10 mouse cellular contexts compared by ENCODE assay signal in the genomic region with DNA sequence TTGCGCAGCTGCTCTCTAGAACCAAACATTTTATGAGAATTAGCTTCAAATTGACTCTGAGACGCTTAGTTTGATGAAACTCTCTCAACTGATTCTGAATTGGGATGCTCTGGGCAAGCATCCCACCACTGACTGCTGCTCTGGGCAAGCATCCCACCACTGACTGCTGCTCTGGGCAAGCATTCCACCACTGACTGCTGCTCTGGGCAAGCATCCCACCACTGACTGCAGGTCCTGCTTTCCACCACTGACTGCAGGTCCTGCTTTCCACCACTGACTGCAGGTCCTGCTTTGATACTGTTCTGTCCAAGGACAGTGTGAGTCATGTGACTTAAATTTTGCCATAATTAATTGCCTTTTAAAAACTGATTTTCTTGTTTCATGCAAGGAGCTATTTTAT.
DNase-seq lines count a peak whose midpoint lies in the region; ATAC-seq and TF ChIP-seq lines count a peak whose summit lies in the region.
"Had no signal": no experiment of that assay in that cellular context is flagged by ENCODE, and none has a peak within 500 bp of the region (broad histone marks: within the 10 kb centered on the region; RNA-seq: fewer than 3 reads in every experiment).

No protein-coding gene starts in this region.

- no peak for TF ChIP-seq CTCF in lung, embryonic 14.5 days (IDR thresholded peaks at IDR 0.05; ENCODE audit: low read depth)

- WGBS in heart, embryonic 12.5 days = 79% methylated on average over 2 of the region's 2 CpGs
- WGBS in lung, embryonic 14.5 days = 76% methylated on average over 2 of the region's 2 CpGs

- H3K4me3 ChIP-seq in heart, embryonic 12.5 days = no peak overlapping the region
- no peak overlapping the region for H3K4me3 ChIP-seq in lung, embryonic 14.5 days (ENCODE audit: low read depth, low read length)
- H3K4me3 ChIP-seq: midbrain, embryonic 13.5 days; neural tube, embryonic 12.5 days had no signal

- no peak for ATAC-seq in heart, embryonic 12.5 days (ENCODE audit: insufficient number of reproducible peaks, low FRiP score)
- ATAC-seq in lung, embryonic 14.5 days (ENCODE audit: insufficient read depth) = peak; percentile 54; the same call in 1 of the 2 replicates
- ATAC-seq: liver, postnatal 0 days; midbrain, embryonic 13.5 days had no signal

- no peak overlapping the region for H3K27ac ChIP-seq in heart, embryonic 12.5 days (ENCODE audit: poor library complexity, severe bottlenecking)
- H3K27ac ChIP-seq in lung, embryonic 14.5 days (ENCODE audit: low read depth) = no peak overlapping the region
- H3K27ac ChIP-seq: midbrain, embryonic 13.5 days; neural tube, embryonic 12.5 days had no signal

- H3K4me1 ChIP-seq in heart, embryonic 12.5 days (replicated peaks) = 0 out of 2 replicates have a peak, but pooled peaks cover 3% of the 10 kb centered on the region
- H3K4me1 ChIP-seq in lung, embryonic 14.5 days (ENCODE audit: insufficient read depth) = 0 out of 2 replicates have a peak, but pooled peaks cover 3% of the 10 kb centered on the region
- H3K4me1 ChIP-seq: midbrain, embryonic 13.5 days; neural tube, embryonic 12.5 days had no signal

- H3K4me2 ChIP-seq in heart, embryonic 12.5 days = no peak overlapping the region
- no peak overlapping the region for H3K4me2 ChIP-seq in lung, embryonic 14.5 days
- H3K4me2 ChIP-seq: midbrain, embryonic 13.5 days; neural tube, embryonic 12.5 days had no signal

- DNase-seq in heart, adult 8-10 months (ENCODE audit: low spot score) = peak; percentile 3
- peak; percentile 50 for DNase-seq in lung, embryonic 14.5 days
- no peak for DNase-seq in lung, postnatal 36 days
- DNase-seq in fibroblast of lung, adult 2 months (ENCODE audit: low read depth) = peak; percentile 41
- peak; percentile 45 for DNase-seq in gastrocnemius, postnatal 25 days
- no peak for DNase-seq in kidney, adult 18-20 months
- DNase-seq: liver, postnatal 0 days had no signal

- H3K36me3 ChIP-seq in heart, embryonic 12.5 days = no peaks in the 10 kb centered on the region
- no peaks in the 10 kb centered on the region for H3K36me3 ChIP-seq in lung, embryonic 14.5 days (ENCODE audit: insufficient read depth)
- H3K36me3 ChIP-seq: midbrain, embryonic 13.5 days; neural tube, embryonic 12.5 days had no signal

- no peak overlapping the region for H3K9ac ChIP-seq in heart, embryonic 12.5 days
- no peak overlapping the region for H3K9ac ChIP-seq in lung, embryonic 14.5 days
- H3K9ac ChIP-seq: liver, postnatal 0 days; midbrain, embryonic 13.5 days; neural tube, embryonic 12.5 days had no signal

- H3K27me3 ChIP-seq in heart, embryonic 12.5 days (replicated peaks) = no peaks in the 10 kb centered on the region
- H3K27me3 ChIP-seq in lung, embryonic 14.5 days (ENCODE audit: insufficient read depth, low read length) = no peaks in the 10 kb centered on the region
- H3K27me3 ChIP-seq: midbrain, embryonic 13.5 days; neural tube, embryonic 12.5 days had no signal

- no peaks in the 10 kb centered on the region for H3K9me3 ChIP-seq in heart, embryonic 12.5 days (replicated peaks)
- no peaks in the 10 kb centered on the region for H3K9me3 ChIP-seq in lung, embryonic 14.5 days (ENCODE audit: low read depth, low read length)
- H3K9me3 ChIP-seq: midbrain, embryonic 13.5 days; neural tube, embryonic 12.5 days had no signal

Comparison
In these comparisons a context has a peak if more than half of its experiments do, and no peak if none do; other contexts are left out.
1. DNase-seq: peak in heart, adult 8-10 months (single experiment), lung, embryonic 14.5 days (single experiment), fibroblast of lung, adult 2 months (single experiment) and gastrocnemius, postnatal 25 days (single experiment); none in lung, postnatal 36 days (single experiment) and kidney, adult 18-20 months (single experiment).